Mouse (Mus musculus) ovary, adult 10 weeks (tissue): ENCODE results near the gene Ezh2. TPM values are rescaled to one million over a fixed set of nuclear protein-coding genes. Genes with fewer than 3 reads are reported as not detected.

Experiments
- polyA plus RNA-seq: library from polyadenylated mRNA; stranded (reverse); fragments of 350-450 nt; fragmentation: Illumina TruSeq; extraction: RNeasy Lipid Tissue Mini Kit (QIAGEN cat#74804); gene quantifications from one replicate; pipeline ENCODE4 v1.2.3, GENCODE M21; 2014

The Ezh2 gene
- 114 TPM for polyA plus RNA-seq

DNA sequence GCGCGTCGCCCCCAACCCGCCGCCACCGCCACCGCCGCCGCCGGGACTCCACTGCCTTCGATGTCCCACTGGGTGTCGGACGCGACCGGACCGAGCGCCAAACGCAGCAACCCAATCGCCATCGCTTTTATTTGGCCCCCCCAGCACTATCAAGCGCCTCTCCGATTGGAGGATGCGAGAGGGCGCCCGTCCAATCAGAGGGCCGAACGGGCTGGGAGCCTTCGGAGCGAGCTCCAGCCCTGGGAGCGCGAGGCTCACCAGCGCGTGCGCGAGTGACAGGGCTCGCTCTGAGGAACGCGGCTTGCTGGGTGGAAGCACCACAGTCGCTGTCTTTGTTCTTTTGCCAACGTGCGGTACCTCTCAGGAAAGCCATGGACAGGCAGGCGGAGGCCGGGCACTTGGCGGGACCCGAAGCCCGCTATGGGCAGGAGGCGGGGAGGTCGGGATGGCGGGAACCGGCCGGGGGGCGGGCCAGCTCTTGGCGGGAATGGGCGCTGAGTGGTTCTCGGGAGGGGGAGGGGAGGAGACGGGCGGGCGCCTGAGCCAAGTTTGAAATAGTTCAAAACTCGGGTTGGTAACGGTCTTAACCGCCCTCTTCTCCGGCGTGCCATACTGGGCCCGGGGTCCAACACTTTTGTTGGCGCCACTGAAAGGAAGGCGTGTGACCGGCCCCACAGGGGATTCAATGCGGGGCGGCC is at the start of gene Ezh2:
TSS of gene Ezh2 (minus strand) at position 416 of the 698 bp plus-strand sequence.

Other genes with a start within 250 kb of the Ezh2 start
- gene Cul1, start 141.9 kb downstream of the Ezh2 start, polyA plus RNA-seq = 263 TPM
- gene Pdia4, start 218.1 kb upstream of the Ezh2 start, polyA plus RNA-seq = 179 TPM
- 3.8 TPM for gene Zfp786, start 235.5 kb upstream of the Ezh2 start, polyA plus RNA-seq
- 23.1 TPM for gene Zfp398, start 240.3 kb upstream of the Ezh2 start, polyA plus RNA-seq